Mouse (Mus musculus): ENCODE results near the gene Pomt2. TPM values are rescaled to one million over a fixed set of nuclear protein-coding genes. Genes with fewer than 3 reads are reported as not detected.

Pomt2 gene
- polyA plus RNA-seq, 1 experiment, result 5.2 TPM

DNA sequence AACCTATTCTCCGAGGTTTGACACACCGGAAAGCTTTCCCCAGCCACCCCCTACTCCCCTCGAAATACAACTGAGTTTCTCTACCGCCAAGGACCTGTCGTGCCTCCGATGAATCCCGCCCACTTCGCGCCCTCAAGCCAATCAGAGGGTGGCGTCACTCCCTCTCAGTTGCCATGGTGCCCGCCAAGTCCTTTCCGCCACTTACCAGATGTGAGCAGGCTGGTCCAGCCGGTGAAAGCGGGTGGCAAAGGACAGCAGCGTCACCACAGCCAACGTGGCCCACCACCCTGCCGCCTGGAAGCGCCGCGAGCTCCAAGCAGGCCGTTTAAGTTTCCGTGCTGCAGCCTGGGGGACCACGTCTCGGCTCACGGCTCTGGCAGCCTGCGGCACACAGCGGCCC is 802 bp downstream of the Pomt2 start, which contains the start of gene Gstz1:
TSS of gene Gstz1 (plus strand) at position 200 of the 400 bp plus-strand sequence.
- H3K36me3 ChIP-seq (ENCODE audit: control insufficient read depth, insufficient read depth, low read length), result no peaks in the 10 kb centered on the region
- peak within 1 kb of the TSS; percentile 91 for H3K4me3 ChIP-seq (ENCODE audit: extremely low read depth, insufficient read depth, insufficient read length)
- WGBS, result under 1% methylated on average over 27 of the region's 27 CpGs
- H3K27me3 ChIP-seq (ENCODE audit: control insufficient read depth, insufficient read depth, low read length), result no peaks in the 10 kb centered on the region
- peak within 1 kb of the TSS; percentile 84 for H3K27ac ChIP-seq (ENCODE audit: insufficient read depth, low read length)
- no peaks in the 10 kb centered on the region; the same call in 1 of the 2 replicates for H3K4me1 ChIP-seq (ENCODE audit: control insufficient read depth, insufficient read depth, insufficient read length)
- no peak for TF ChIP-seq POLR2A (IDR thresholded peaks at IDR 0.05; ENCODE audit: low read depth, low read length)
- TF ChIP-seq CTCF (IDR thresholded peaks at IDR 0.05; ENCODE audit: extremely low read depth, insufficient read depth, insufficient read length, insufficient replicate concordance), result no peak
- peak; percentile 74 to 92 for DNase-seq (ENCODE audit: low read depth in 1 of 2, low spot score in 2 of 2)

GRCm38 (mm10) chr12:87142156-87142555 is 5.6 kb downstream of the Pomt2 start:
- no peak overlapping the region for H3K27ac ChIP-seq (ENCODE audit: insufficient read depth, low read length)
- 77% methylated on average over 2 of the region's 2 CpGs for WGBS
- DNase-seq (ENCODE audit: low read depth in 1 of 2, low spot score in 2 of 2), result no peak
- H3K4me3 ChIP-seq (ENCODE audit: extremely low read depth, insufficient read depth, insufficient read length), result no peak overlapping the region
- no peaks in the 10 kb centered on the region for H3K27me3 ChIP-seq (ENCODE audit: control insufficient read depth, insufficient read depth, low read length)
- H3K4me1 ChIP-seq (ENCODE audit: control insufficient read depth, insufficient read depth, insufficient read length), result no peaks in the 10 kb centered on the region
- H3K36me3 ChIP-seq (ENCODE audit: control insufficient read depth, insufficient read depth, low read length), result no peaks in the 10 kb centered on the region
- no peak for TF ChIP-seq POLR2A (IDR thresholded peaks at IDR 0.05; ENCODE audit: low read depth, low read length)
- TF ChIP-seq CTCF (IDR thresholded peaks at IDR 0.05; ENCODE audit: extremely low read depth, insufficient read depth, insufficient read length, insufficient replicate concordance), result no peak

- 48% methylated on average over 2 of the region's 2 CpGs for WGBS
- Histone ChIP-seq H3K4me3 (ENCODE audit: extremely low read depth, insufficient read depth, insufficient read length) (no peak overlapping the region), H3K27ac (ENCODE audit: insufficient read depth, low read length) (no peak overlapping the region), H3K4me1 (ENCODE audit: control insufficient read depth, insufficient read depth, insufficient read length) (no peaks in the 10 kb centered on the region), H3K36me3 (ENCODE audit: control insufficient read depth, insufficient read depth, low read length) (no peaks in the 10 kb centered on the region), H3K27me3 (ENCODE audit: control insufficient read depth, insufficient read depth, low read length) (no peaks in the 10 kb centered on the region)
- TF ChIP-seq CTCF (IDR thresholded peaks at IDR 0.05; ENCODE audit: extremely low read depth, insufficient read depth, insufficient read length, insufficient replicate concordance) (no peak), POLR2A (IDR thresholded peaks at IDR 0.05; ENCODE audit: low read depth, low read length) (no peak)
- no peak for DNase-seq (ENCODE audit: low read depth in 1 of 2, low spot score in 2 of 2)
These were observed 9.0 kb downstream of the Pomt2 start for GRCm38 (mm10) chr12:87138768-87139167.

DNA sequence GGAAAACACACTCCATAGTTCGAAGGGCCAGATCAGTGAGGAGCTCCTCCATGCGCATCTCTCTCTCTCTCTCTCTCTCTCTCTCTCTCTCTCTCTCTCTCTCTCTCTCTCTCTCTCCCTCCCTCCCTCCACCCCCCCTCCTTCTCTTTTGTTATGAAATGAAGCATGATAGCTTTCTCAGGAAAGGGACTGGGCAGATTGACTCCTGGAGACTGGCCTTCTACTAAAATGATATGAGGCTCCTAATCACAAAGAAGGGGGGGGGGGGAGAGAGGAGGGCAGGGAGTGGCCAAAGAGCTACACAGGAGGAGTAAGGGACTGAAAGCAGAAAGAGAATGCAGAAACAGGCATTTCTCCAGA is 9.4 kb downstream of the Pomt2 start:
- TF ChIP-seq POLR2A (IDR thresholded peaks at IDR 0.05; ENCODE audit: low read depth, low read length) (no peak), CTCF (IDR thresholded peaks at IDR 0.05; ENCODE audit: extremely low read depth, insufficient read depth, insufficient read length, insufficient replicate concordance) (no peak)
- no peaks in the 10 kb centered on the region for H3K4me1 ChIP-seq (ENCODE audit: control insufficient read depth, insufficient read depth, insufficient read length)
- no peak overlapping the region for H3K27ac ChIP-seq (ENCODE audit: insufficient read depth, low read length)
- no peaks in the 10 kb centered on the region for H3K27me3 ChIP-seq (ENCODE audit: control insufficient read depth, insufficient read depth, low read length)
- H3K4me3 ChIP-seq (ENCODE audit: extremely low read depth, insufficient read depth, insufficient read length), result no peak overlapping the region
- no peak for DNase-seq (ENCODE audit: low read depth in 1 of 2, low spot score in 2 of 2)
- H3K36me3 ChIP-seq (ENCODE audit: control insufficient read depth, insufficient read depth, low read length), result no peaks in the 10 kb centered on the region
- 98% methylated on average over 2 of the region's 2 CpGs for WGBS

DNA sequence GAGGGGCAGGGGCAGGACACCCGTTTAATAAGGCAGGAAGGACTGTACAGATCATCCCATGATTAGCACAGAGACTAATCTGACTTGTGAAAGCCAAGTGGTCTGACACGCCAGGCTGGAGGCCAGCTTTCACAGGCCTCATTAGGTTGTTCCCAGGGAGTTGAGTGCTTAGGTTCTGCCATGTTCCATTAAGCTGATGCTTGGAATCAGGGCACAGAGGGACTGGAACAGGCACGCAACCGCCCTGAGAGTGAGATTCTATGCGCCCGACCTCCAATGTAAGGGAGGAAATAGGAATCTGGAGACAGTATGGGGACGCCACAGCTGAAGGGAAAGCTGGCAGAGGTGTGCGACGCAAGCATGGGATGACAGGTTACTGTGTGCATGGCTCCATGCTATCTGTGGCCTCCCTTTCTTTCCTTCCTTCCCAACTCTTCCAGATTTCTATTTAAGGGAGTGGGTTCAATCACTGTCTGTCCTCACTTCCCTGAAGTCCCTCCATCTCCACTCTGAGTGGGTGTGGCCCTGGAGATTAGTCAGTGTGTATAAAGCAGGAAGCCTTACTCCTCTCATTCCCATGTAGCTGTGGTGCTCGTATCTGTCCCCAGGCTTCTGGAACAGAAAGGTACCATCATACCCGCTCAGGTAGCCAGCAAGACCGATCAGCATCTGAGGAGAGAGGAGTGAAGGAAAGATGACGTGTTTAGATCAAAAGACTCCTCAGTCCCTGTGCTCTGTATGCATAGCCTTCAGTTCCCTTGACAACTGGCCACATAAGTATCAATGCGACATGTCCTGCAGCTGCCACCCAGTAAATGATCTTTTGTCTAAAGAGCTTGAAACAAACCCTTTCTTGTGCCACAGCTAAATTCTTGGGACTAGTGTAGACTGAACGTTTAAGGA is 10.1 kb downstream of the Pomt2 start:
- Histone ChIP-seq H3K4me1 (ENCODE audit: control insufficient read depth, insufficient read depth, insufficient read length) (no peaks in the 10 kb centered on the region), H3K4me3 (ENCODE audit: extremely low read depth, insufficient read depth, insufficient read length) (no peak overlapping the region), H3K36me3 (ENCODE audit: control insufficient read depth, insufficient read depth, low read length) (no peaks in the 10 kb centered on the region), H3K27ac (ENCODE audit: insufficient read depth, low read length) (no peak overlapping the region), H3K27me3 (ENCODE audit: control insufficient read depth, insufficient read depth, low read length) (no peaks in the 10 kb centered on the region)
- 94% methylated on average over 15 of the region's 15 CpGs for WGBS
- no peak for DNase-seq (ENCODE audit: low read depth in 1 of 2, low spot score in 2 of 2)
- no peak for TF ChIP-seq POLR2A (IDR thresholded peaks at IDR 0.05; ENCODE audit: low read depth, low read length)
- no peak for TF ChIP-seq CTCF (IDR thresholded peaks at IDR 0.05; ENCODE audit: extremely low read depth, insufficient read depth, insufficient read length, insufficient replicate concordance)

DNA sequence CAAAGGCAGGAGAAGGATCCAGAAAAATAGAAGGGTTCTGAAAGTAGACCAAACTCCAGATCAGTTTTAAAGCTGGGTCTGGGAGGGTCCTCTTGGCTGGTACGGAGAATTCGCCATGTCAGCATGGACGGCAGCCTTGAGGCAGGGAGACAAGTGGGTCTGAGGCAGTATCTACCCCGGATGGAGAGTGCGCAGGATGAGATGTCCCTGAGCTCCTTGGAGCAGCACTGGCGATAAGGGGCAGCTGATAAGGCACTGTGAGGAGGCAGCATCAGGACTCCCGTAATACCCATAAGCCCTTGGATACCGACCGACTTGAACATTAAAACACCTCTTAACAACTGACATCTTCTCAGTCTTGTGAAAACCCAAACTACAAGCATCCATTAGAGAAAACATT is 15.0 kb downstream of the Pomt2 start:
- DNase-seq (ENCODE audit: low read depth in 1 of 2, low spot score in 2 of 2), result no peak
- no peaks in the 10 kb centered on the region for H3K27me3 ChIP-seq (ENCODE audit: control insufficient read depth, insufficient read depth, low read length)
- H3K4me1 ChIP-seq (ENCODE audit: control insufficient read depth, insufficient read depth, insufficient read length), result no peaks in the 10 kb centered on the region
- TF ChIP-seq POLR2A (IDR thresholded peaks at IDR 0.05; ENCODE audit: low read depth, low read length) (no peak), CTCF (IDR thresholded peaks at IDR 0.05; ENCODE audit: extremely low read depth, insufficient read depth, insufficient read length, insufficient replicate concordance) (no peak)
- H3K27ac ChIP-seq (ENCODE audit: insufficient read depth, low read length), result no peak overlapping the region
- no peak overlapping the region for H3K4me3 ChIP-seq (ENCODE audit: extremely low read depth, insufficient read depth, insufficient read length)
- WGBS, result 88% methylated on average over 9 of the region's 9 CpGs
- no peaks in the 10 kb centered on the region for H3K36me3 ChIP-seq (ENCODE audit: control insufficient read depth, insufficient read depth, low read length)

GRCm38 (mm10) chr12:87132210-87132609 is 15.6 kb downstream of the Pomt2 start:
- no peak overlapping the region for H3K27ac ChIP-seq (ENCODE audit: insufficient read depth, low read length)
- WGBS, result 77% methylated on average over 6 of the region's 6 CpGs
- H3K4me3 ChIP-seq (ENCODE audit: extremely low read depth, insufficient read depth, insufficient read length), result no peak overlapping the region
- H3K36me3 ChIP-seq (ENCODE audit: control insufficient read depth, insufficient read depth, low read length), result no peaks in the 10 kb centered on the region
- DNase-seq (ENCODE audit: low read depth in 1 of 2, low spot score in 2 of 2), result no peak
- no peaks in the 10 kb centered on the region for H3K27me3 ChIP-seq (ENCODE audit: control insufficient read depth, insufficient read depth, low read length)
- TF ChIP-seq POLR2A (IDR thresholded peaks at IDR 0.05; ENCODE audit: low read depth, low read length) (no peak), CTCF (IDR thresholded peaks at IDR 0.05; ENCODE audit: extremely low read depth, insufficient read depth, insufficient read length, insufficient replicate concordance) (no peak)
- H3K4me1 ChIP-seq (ENCODE audit: control insufficient read depth, insufficient read depth, insufficient read length), result no peaks in the 10 kb centered on the region

Measured in spleen, adult 2 months (tissue).